Mouse (Mus musculus) MEL (cell line): Measurements from ENCODE around the gene Slc6a9. TPM values are rescaled to one million over a fixed set of nuclear protein-coding genes. Genes with fewer than 3 reads are reported as not detected.

Experiments used
- DNase-seq: peaks from one replicate; pipeline ENCODE4 v3.0.0; 2011; ENCODE audit warnings: low read depth, low spot score
- H3K27ac ChIP-seq: 2 replicates; pipeline ENCODE4 v1.5.1; 2012; ENCODE audit warnings: low read depth, mild to moderate bottlenecking, control low read depth, low read length, moderate library complexity; ENCODE audit not compliant: control insufficient read depth
- H3K27me3 ChIP-seq, 2 experiments: fragments of 150-350 bp in 1 of 2; sonication (generic) in 1 of 2; 2 replicates each; pipeline ENCODE4 v1.6.1; 2012; ENCODE audit warnings: low read length in 2 of 2, mild to moderate bottlenecking in 2 of 2, improper control_type of control experiment in 1 of 2, moderate library complexity in 1 of 2; ENCODE audit not compliant: insufficient read depth in 2 of 2, control insufficient read depth in 1 of 2
- H3K36me3 ChIP-seq, 2 experiments: 2 replicates each; pipeline ENCODE4 v1.6.1; 2012 to 2014; ENCODE audit warnings: low read length in 2 of 2, improper control_type of control experiment in 1 of 2, inconsistent platforms in 1 of 2, mild to moderate bottlenecking in 1 of 2; ENCODE audit not compliant: insufficient read depth in 2 of 2, control insufficient read depth in 1 of 2
- H3K4me1 ChIP-seq, 2 experiments: fragments of 150-350 bp in 1 of 2; sonication (generic) in 1 of 2; 2 replicates each; pipeline ENCODE4 v1.6.1; 2012; ENCODE audit warnings: low read length in 2 of 2, improper control_type of control experiment in 1 of 2, mild to moderate bottlenecking in 1 of 2; ENCODE audit not compliant: insufficient read depth in 2 of 2, control insufficient read depth in 1 of 2
- H3K4me3 ChIP-seq, 2 experiments: fragments of 150-350 bp in 1 of 2; sonication (generic) in 1 of 2; 2 replicates each; pipeline ENCODE4 v1.5.1; 2012; ENCODE audit warnings: low read depth in 2 of 2, low read length in 2 of 2, mild to moderate bottlenecking in 2 of 2, moderate library complexity in 2 of 2, control low read depth in 1 of 2, improper control_type of control experiment in 1 of 2; ENCODE audit not compliant: control insufficient read depth in 1 of 2, insufficient read depth in 1 of 2
- H3K79me2 ChIP-seq: 2 replicates; pipeline ENCODE4 v1.6.1; 2012; ENCODE audit warnings: mild to moderate bottlenecking, low read length, moderate library complexity; ENCODE audit not compliant: control insufficient read depth, poor library complexity, insufficient read depth
- H3K9ac ChIP-seq: 2 replicates; pipeline ENCODE4 v1.6.1; 2012; ENCODE audit warnings: low read depth, mild to moderate bottlenecking, control low read depth, low read length, moderate library complexity; ENCODE audit not compliant: control insufficient read depth, poor library complexity, severe bottlenecking
- H3K9me3 ChIP-seq: fragments of 150-350 bp; sonication (generic); replicated peaks from 2 replicates; pipeline ENCODE4 v1.6.1; 2012; ENCODE audit warnings: mild to moderate bottlenecking, low read length, improper control_type of control experiment, moderate library complexity; ENCODE audit not compliant: insufficient read depth
- BHLHE40 ChIP-seq: IDR thresholded peaks from 2 replicates; pipeline ENCODE4 v1.6.1; 2012; ENCODE audit warnings: low read depth, mild to moderate bottlenecking, inconsistent platforms, low read length, improper control_type of control experiment, borderline replicate concordance
- CTCF ChIP-seq, 3 experiments: IDR thresholded peaks in 2 of 3; conservative IDR thresholded peaks in 1 of 3; 2 replicates each; pipeline ENCODE4 v1.5.1; 2011 to 2012; ENCODE audit warnings: low read length in 3 of 3, low read depth in 2 of 3, mild to moderate bottlenecking in 2 of 3, improper control_type of control experiment in 1 of 3, inconsistent platforms in 1 of 3, mixed read lengths in 1 of 3, moderate library complexity in 1 of 3; ENCODE audit not compliant: control insufficient read depth in 1 of 3, insufficient read depth in 1 of 3, poor library complexity in 1 of 3, severe bottlenecking in 1 of 3
- E2F4 ChIP-seq: IDR thresholded peaks from 2 replicates; pipeline ENCODE4 v1.6.1; 2011; ENCODE audit warnings: low read depth, low read length, improper control_type of control experiment, borderline replicate concordance
- ETS1 ChIP-seq: IDR thresholded peaks from 2 replicates; pipeline ENCODE4 v1.6.1; 2012; ENCODE audit warnings: low read depth, mild to moderate bottlenecking, inconsistent platforms, low read length, improper control_type of control experiment, moderate library complexity
- JUND ChIP-seq: IDR thresholded peaks from 2 replicates; pipeline ENCODE4 v1.6.1; 2011; ENCODE audit warnings: low read depth, mild to moderate bottlenecking, improper control_type of control experiment, low read length
- NRF1 ChIP-seq: IDR thresholded peaks from 2 replicates; pipeline ENCODE4 v1.6.1; 2014; ENCODE audit warnings: low read depth, mild to moderate bottlenecking, inconsistent platforms, low read length, improper control_type of control experiment, moderate library complexity; ENCODE audit not compliant: poor library complexity, insufficient read depth, severe bottlenecking
- POLR2A ChIP-seq, 2 experiments: IDR thresholded peaks; 2 replicates each; pipeline ENCODE4 v1.6.1; 2011 to 2012; ENCODE audit warnings: low read length in 2 of 2, mild to moderate bottlenecking in 2 of 2, control low read depth in 1 of 2, improper control_type of control experiment in 1 of 2, low read depth in 1 of 2, moderate library complexity in 1 of 2; ENCODE audit not compliant: control insufficient read depth in 1 of 2, insufficient read depth in 1 of 2, poor library complexity in 1 of 2
- POLR2AphosphoS2 ChIP-seq: IDR thresholded peaks from 2 replicates; pipeline ENCODE4 v1.6.1; 2011; ENCODE audit warnings: low read length, improper control_type of control experiment
- RAD21 ChIP-seq: IDR thresholded peaks from 2 replicates; pipeline ENCODE4 v1.6.1; 2011; ENCODE audit warnings: mild to moderate bottlenecking, low read depth, low read length, improper control_type of control experiment
- SIN3A ChIP-seq: IDR thresholded peaks from 2 replicates; pipeline ENCODE4 v1.6.1; 2012; ENCODE audit warnings: low read length, improper control_type of control experiment, inconsistent platforms
- SMC3 ChIP-seq: IDR thresholded peaks from 2 replicates; pipeline ENCODE4 v1.6.1; 2011; ENCODE audit warnings: low read depth, low read length, improper control_type of control experiment
- TAL1 ChIP-seq: IDR thresholded peaks from 2 replicates; pipeline ENCODE4 v1.6.1; 2012; ENCODE audit warnings: mild to moderate bottlenecking, inconsistent platforms, low read length, moderate library complexity, mixed read lengths
- TCF12 ChIP-seq: IDR thresholded peaks from 2 replicates; pipeline ENCODE4 v1.6.1; 2014; ENCODE audit warnings: low read depth, mild to moderate bottlenecking, inconsistent platforms, low read length, improper control_type of control experiment, moderate library complexity
- UBTF ChIP-seq: IDR thresholded peaks from 2 replicates; pipeline ENCODE4 v1.6.1; 2012; ENCODE audit warnings: low read depth, mild to moderate bottlenecking, inconsistent platforms, low read length, improper control_type of control experiment, moderate library complexity, borderline replicate concordance; ENCODE audit not compliant: insufficient read depth
- USF1 ChIP-seq: IDR thresholded peaks from 2 replicates; pipeline ENCODE4 v1.6.1; 2014; ENCODE audit warnings: low read depth, mild to moderate bottlenecking, inconsistent platforms, low read length, improper control_type of control experiment, moderate library complexity
- ZKSCAN1 ChIP-seq: IDR thresholded peaks from 2 replicates; pipeline ENCODE4 v1.6.1; 2012; ENCODE audit warnings: low read depth, mild to moderate bottlenecking, inconsistent platforms, low read length, improper control_type of control experiment, moderate library complexity
- polyA plus RNA-seq, 2 experiments: library from polyadenylated mRNA; stranded (reverse) in 1 of 2; unstranded in 1 of 2; fragments of >175 nt in 1 of 2; fragments of >200 nt in 1 of 2; gene quantifications; 2 replicates each; pipeline versions ENCODE4 v1.2.1 to v1.2.4; 2012; ENCODE audit warnings: low replicate concordance in 2 of 2, low read depth in 1 of 2; ENCODE audit not compliant: insufficient read length in 2 of 2, insufficient read depth in 1 of 2, missing spikeins in 1 of 2
- total RNA-seq: library from RNA; depleted of rRNA; stranded (reverse); fragments of 300-350 nt; gene quantifications from 2 replicates; pipeline ENCODE4 v1.2.3, GENCODE M21; 2012

Slc6a9 gene
- total and polyA plus RNA-seq, 3 experiments, result 3.2 to 21.2 TPM; not detected in 1

DNA sequence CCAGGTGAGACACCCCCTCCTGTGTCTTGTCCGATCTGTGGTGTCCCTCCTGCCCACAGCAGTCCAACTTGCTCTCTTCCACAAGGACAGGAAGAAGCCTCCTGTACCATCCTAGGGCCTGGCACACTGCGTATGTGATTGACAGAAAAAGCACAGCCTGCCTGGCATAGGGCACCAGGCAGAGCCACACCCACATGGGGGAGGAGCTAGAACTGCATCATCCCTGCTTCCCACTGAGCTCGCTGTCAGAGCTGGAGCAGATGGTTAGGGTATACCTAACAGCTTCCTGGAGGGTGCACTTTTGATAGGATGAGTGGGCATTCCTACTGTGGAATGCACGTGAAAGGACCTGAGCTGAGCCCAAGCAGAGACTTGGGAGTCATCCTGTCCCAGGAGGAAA, 28.5 kb downstream of the Slc6a9 start:
- H3K9ac ChIP-seq, result no peak overlapping the region
- no peak overlapping the region for H3K4me3 ChIP-seq
- H3K79me2 ChIP-seq, result no peaks in the 10 kb centered on the region
- no peaks in the 10 kb centered on the region for H3K9me3 ChIP-seq
- DNase-seq, result no peak
- TF ChIP-seq POLR2AphosphoS2, result no peak
- TF ChIP-seq USF1, result no peak
- no peak for TF ChIP-seq TCF12
- no peak for TF ChIP-seq E2F4
- TF ChIP-seq BHLHE40, result no peak
- TF ChIP-seq, all 39 proteins: peak for 0
- Histone ChIP-seq H3K27ac (no peak overlapping the region), H3K27me3 (no peaks in the 10 kb centered on the region), H3K4me1 (no peaks in the 10 kb centered on the region), H3K36me3 (no peaks in the 10 kb centered on the region; a peak in 1 of 4 replicates)

DNA sequence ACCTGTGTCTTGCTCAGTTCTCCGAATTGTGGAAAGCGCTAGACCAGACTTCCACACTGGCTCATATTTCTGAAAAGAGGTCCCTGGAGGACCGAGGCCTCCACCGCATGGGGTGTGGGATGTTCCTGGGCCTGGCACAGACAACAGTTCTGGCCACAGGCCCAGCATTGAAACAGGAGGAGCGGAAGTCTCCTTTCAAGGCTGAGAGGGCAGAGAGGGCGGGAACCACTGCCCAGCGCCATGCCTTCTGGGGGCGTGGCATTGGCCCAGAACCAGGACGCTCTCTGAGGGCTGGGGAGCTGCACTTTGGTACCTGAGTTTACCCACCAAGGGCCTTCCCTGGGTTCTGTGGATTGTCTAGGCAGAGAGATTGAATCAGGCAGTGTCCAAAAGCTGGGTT, 31.8 kb downstream of the Slc6a9 start:
- Histone ChIP-seq H3K9ac (no peak overlapping the region), H3K36me3 (no peaks in the 10 kb centered on the region; a peak in 1 of 4 replicates), H3K27me3 (no peaks in the 10 kb centered on the region), H3K9me3 (no peaks in the 10 kb centered on the region), H3K27ac (no peak overlapping the region), H3K79me2 (no peaks in the 10 kb centered on the region), H3K4me1 (no peaks in the 10 kb centered on the region), H3K4me3 (no peak overlapping the region)
- DNase-seq, result no peak
- TF ChIP-seq UBTF, result no peak
- no peak for TF ChIP-seq NRF1
- TF ChIP-seq SIN3A, result no peak
- TF ChIP-seq ZKSCAN1, result no peak

DNA sequence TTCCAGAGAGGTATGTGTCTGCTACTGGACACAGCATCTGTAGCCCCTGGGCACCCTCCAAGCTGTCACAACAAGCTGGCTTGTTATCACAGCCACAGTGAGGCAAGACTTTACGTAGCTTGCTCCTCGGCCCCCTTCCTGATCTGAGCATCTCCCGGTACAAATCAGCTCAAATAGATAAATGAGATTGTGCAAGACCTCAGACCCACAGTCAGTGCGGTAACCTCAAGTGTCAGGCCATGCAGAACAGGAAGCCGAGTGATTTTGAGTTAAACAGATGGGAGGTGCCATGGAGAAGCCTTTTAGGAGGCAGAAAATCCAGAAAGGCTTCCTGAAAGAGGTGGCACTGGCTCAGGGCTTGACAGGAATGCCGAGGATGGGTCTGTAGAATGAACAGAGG, 32.7 kb downstream of the Slc6a9 start:
- H3K4me3 ChIP-seq, result no peak overlapping the region
- H3K9me3 ChIP-seq, result no peaks in the 10 kb centered on the region
- H3K27me3 ChIP-seq, result no peaks in the 10 kb centered on the region
- no peak for TF ChIP-seq POLR2A (IDR thresholded peaks at IDR 0.05; ENCODE audit: control insufficient read depth in 1 of 2, insufficient read depth in 1 of 2, low read depth in 1 of 2, low read length in 2 of 2, poor library complexity in 1 of 2)
- no peak for DNase-seq
- H3K9ac ChIP-seq, result no peak overlapping the region
- H3K27ac ChIP-seq, result no peak overlapping the region
- H3K4me1 ChIP-seq, result no peaks in the 10 kb centered on the region
- H3K79me2 ChIP-seq, result no peaks in the 10 kb centered on the region
- no peaks in the 10 kb centered on the region; a peak in 1 of 4 replicates for H3K36me3 ChIP-seq

- H3K79me2 ChIP-seq, result no peaks in the 10 kb centered on the region
- H3K9ac ChIP-seq, result no peak overlapping the region
- peak; percentile 23 for DNase-seq
- TF ChIP-seq SMC3, result peak; percentile 53
- peak; percentile 13 to 68 (median 45); a peak in 5 of 6 replicates for TF ChIP-seq CTCF (IDR thresholded peaks at IDR 0.05 in 2 of 3, conservative IDR thresholded peaks at IDR 0.05 in 1 of 3; ENCODE audit: control insufficient read depth in 1 of 3, insufficient read depth in 1 of 3, low read depth in 2 of 3, low read length in 3 of 3, poor library complexity in 1 of 3, severe bottlenecking in 1 of 3)
- TF ChIP-seq JUND, result no peak
- no peak for TF ChIP-seq ETS1
- TF ChIP-seq TAL1, result no peak
- TF ChIP-seq RAD21, result peak; percentile 15
- TF ChIP-seq, all 39 proteins: peak for 3
- no peaks in the 10 kb centered on the region for H3K27me3 ChIP-seq
- no peak overlapping the region for H3K27ac ChIP-seq
- no peak overlapping the region for H3K4me3 ChIP-seq
- no peaks in the 10 kb centered on the region for H3K4me1 ChIP-seq
- no peaks in the 10 kb centered on the region; a peak in 1 of 4 replicates for H3K36me3 ChIP-seq
- H3K9me3 ChIP-seq, result no peaks in the 10 kb centered on the region
Observed at GRCm38 (mm10) chr4:117867823-117868222, 33.5 kb downstream of the Slc6a9 start.
